Mouse (Mus musculus): ENCODE measurements around the gene Hpd.
"Not testable (repeated sequence)": the region's sequence is repeated elsewhere in the genome, so short reads cannot be mapped to it uniquely, and the experiment has no call there.

GRCm38 (mm10) chr5:123203591-123203990 is 21.1 kb upstream of the Hpd start:
- not testable (repeated sequence) for TF ChIP-seq EP300, CTCF (IDR thresholded peaks at IDR 0.05; ENCODE audit: low read depth)

Measured in liver, embryonic 14.5 days (tissue).